Mouse (Mus musculus): ENCODE measurements around the gene Rab11b. TPM values are rescaled to one million over a fixed set of nuclear protein-coding genes. Genes with fewer than 3 reads are reported as not detected.
"Not testable (repeated sequence)": the region's sequence is repeated elsewhere in the genome, so short reads cannot be mapped to it uniquely, and the experiment has no call there.

Gene Rab11b
- total RNA-seq, 2 experiments from 2014 or later = 208 to 255 TPM

DNA sequence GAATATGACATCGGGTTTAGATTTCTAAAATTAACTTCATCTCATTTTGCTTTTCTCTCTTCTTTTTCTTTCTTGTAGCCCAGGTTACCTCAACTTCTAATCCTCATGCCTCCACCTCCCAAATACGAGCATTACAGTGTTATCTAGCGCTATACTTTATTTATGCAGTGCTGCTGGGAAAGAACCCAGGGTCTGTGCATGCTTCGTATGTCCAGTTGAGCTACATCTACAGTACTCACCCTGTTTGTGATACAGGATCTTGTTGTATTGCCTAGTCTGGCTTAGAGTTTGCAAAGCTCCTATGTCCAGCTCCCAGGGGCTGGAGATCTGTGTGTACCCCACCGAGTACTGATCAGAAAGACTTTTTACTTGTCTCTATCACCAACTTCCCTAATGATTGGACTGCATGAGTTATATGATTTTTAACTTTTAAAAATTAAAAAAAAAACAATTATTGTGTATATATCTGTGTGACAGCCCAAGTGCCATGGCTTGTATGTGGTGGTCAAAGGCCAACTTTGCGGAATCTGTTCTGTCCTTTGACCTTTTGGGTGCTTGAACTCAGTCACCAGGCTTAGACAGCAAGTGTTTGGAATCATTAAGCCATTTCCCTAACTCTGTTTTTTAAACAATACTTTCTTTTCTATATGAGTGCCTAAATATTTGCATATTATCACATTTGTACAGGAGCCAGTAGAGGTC, 13.7 kb upstream of the Rab11b start:
- no peak for DNase-seq (ENCODE audit: low spot score in 2 of 2)

DNA sequence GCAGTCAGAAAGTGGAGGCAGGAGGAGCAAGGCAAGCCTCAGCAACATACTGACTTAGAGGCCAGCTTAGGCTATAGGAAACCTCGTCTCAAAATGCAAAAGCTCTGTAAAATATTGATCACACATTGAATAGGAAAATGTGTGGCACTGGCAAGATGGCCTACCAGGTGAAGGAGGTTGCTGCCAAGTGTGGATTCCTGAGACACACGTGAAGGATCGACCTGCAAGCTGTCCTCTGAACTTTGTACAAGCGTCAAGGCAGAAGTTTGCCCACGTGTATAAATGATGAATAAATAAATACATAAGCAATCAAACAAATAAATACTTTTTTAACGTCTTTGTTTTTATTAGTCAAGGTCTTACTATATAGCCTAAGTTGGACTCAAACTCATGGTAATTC, 13.1 kb upstream of the Rab11b start:
- no peak for DNase-seq (ENCODE audit: low spot score in 2 of 2)

DNA sequence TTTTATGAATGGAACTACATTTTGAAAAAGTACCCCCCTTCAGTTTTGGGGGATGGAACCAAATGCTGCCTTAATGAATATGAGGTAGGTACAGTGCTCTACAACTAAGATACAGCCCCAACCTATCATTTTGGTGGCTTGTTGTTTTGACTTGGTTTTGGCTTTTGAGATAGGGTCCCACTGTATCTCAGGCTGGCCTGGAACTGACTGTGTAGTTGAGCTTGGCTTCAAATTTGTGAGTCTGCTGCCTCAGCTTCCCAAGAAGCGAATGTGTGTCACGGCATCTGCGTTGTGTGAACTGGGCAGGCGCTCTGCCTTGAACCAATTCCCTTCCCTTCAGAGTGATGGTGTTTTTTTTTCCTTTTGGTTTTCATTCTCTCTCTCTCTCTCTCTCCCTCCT, 11.3 kb upstream of the Rab11b start:
- no peak for DNase-seq (ENCODE audit: low spot score in 2 of 2)

- DNase-seq (ENCODE audit: low spot score in 2 of 2) = no peak
These were observed 6.1 kb upstream of the Rab11b start for GRCm38 (mm10) chr17:33766389-33766788.

DNA sequence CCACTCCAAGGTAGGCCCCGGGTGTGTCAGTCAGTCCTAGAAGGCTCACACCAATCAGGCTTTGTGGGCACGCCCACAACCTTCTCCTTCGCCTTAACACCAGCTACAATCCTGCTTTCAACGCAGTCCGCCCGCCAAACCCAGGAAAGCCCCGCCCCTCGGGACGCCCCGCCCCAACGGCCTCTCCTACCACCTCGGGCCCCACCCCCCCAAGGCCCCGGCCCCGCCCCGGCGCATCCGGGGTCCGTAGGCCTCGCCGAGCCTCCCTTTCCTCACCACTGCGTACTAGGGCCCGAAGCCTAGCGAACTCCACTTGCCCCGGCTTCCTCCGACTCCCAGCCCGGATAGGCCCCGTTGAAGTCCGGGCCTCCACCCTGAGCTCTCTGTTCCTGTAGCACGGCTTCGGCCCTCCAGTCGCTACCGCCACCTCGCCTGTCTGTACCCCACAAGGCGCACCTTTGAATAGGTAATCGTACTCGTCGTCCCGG, 519 bp downstream of the Rab11b start:
- DNase-seq (ENCODE audit: low spot score in 2 of 2) = peak; percentile 95 to 96

DNA sequence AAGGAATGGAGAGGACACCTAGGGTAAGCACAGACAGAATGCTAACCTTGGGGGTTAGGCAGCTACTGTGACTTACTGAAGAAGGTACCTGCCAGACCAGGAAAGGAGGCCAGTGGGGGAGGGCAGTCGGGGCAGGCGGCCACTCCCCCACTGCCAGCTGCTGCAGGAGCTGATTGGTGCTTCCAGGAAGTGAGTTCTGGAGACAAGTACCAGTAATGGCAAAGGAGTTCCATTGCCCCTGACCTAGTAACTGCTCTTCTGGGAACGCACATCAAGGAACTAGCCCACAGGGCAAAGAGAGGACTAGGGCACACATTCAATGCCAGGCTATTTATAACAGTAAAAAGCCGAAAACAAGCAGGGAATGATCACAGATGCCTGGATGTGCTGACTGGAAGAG, 3.1 kb downstream of the Rab11b start:
- no peak for DNase-seq (ENCODE audit: low spot score in 2 of 2)

DNA sequence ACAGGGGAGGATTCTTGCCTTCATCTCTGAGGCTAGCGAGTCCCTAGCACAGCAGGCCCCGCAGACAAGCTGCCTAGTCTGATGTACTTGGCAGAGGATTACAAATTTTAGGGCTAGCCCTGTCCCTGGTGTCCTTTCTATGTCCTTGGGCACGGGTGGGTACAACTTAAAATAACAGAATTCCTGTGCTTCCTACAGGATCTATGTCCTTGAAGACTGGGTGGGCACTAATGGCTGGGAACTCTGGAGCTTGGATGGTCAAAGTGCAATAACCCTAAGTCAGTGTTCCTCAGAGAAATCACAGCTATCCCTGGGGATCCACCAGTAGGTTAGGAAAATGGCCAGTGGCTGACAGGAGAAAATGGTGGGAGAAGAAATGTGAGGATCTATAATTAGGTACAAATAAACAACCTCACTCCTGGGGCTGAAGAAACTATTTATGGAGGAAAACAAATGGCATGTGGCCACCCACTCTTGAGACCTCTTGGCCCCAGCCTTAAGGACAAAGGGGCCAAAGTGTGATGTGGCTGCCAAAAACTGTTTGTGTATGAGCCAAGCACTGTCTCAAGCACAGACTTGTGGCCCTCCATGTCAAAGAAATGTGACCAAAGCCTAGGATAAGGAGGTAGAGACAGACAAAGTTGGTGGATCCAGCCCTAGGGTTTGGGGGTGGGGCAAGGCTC, 4.1 kb downstream of the Rab11b start:
- DNase-seq (ENCODE audit: low spot score in 2 of 2) = no peak

GRCm38 (mm10) chr17:33755418-33756107, 4.8 kb downstream of the Rab11b start:
- peak; percentile 47 to 48 for DNase-seq (ENCODE audit: low spot score in 2 of 2)

- DNase-seq (ENCODE audit: low spot score in 2 of 2) = no peak
These were observed 5.7 kb downstream of the Rab11b start for GRCm38 (mm10) chr17:33754656-33755055.

GRCm38 (mm10) chr17:33752297-33752696, 8.0 kb downstream of the Rab11b start:
- no peak for DNase-seq (ENCODE audit: low spot score in 2 of 2)

GRCm38 (mm10) chr17:33751181-33751580, 9.1 kb downstream of the Rab11b start:
- DNase-seq (ENCODE audit: low spot score in 2 of 2) = peak in 1 of 2 experiments; percentile 13

DNA sequence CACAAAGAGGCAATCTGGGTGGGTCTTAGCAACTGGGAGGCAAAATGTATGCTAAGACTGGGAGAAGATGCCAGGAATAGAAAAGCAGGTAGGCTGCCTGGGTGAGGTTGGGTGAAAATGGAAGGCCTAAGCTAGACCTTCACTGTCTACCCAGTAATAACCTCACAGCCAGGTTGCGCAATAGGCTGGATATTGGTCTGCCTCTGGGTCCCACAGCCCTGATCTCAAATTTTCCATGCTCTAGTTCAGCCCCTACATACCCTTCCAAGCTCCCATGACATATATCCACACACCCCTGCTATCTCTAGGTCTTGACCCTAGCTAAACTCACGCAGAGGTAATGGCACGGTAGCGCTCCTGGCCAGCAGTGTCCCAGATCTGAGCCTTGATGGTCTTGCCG, 10.9 kb downstream of the Rab11b start:
- no peak for DNase-seq (ENCODE audit: low spot score in 2 of 2)

DNA sequence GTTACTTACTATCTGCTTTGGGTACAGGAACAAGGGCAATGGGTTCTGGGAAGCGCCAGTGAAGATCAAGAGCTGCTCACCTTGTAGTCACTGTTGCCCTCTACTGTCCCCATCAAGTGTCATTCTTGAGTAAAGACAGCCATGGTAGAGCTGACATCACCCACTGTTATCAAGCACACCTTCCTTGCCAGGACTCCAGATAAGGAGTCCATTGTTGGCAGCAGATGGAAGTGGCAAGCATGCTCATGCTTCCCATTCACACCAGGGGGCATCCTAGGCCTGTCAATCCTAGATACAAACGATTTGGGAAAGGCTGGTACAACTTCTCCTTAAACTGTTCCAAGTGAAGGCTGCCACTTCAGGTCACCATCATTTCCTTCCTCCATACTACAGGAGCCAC, 14.3 kb downstream of the Rab11b start:
- no peak for DNase-seq (ENCODE audit: low spot score in 2 of 2)

GRCm38 (mm10) chr17:33744686-33745384, 15.5 kb downstream of the Rab11b start:
- no peak for DNase-seq (ENCODE audit: low spot score in 2 of 2)

DNA sequence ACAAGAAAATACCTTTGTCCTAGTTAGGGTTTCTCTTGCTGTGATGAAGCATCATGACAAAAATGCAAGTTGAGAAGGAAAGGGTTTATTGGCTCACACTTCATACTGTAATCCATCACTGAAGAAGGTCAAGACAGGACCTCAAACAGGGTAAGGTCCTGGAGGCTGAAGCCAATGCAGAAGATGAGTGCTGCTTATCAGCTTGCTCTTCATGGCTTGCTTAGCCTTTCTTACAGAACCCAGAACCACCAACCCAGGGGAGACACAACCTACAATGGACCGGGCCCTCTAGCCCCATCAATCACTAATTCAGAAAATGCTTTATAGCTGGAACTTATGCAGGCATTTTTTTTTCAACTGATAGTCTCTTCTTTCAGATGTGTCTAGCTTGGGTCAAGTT, 17.9 kb downstream of the Rab11b start:
- DNase-seq (ENCODE audit: low spot score in 2 of 2) = no peak

DNA sequence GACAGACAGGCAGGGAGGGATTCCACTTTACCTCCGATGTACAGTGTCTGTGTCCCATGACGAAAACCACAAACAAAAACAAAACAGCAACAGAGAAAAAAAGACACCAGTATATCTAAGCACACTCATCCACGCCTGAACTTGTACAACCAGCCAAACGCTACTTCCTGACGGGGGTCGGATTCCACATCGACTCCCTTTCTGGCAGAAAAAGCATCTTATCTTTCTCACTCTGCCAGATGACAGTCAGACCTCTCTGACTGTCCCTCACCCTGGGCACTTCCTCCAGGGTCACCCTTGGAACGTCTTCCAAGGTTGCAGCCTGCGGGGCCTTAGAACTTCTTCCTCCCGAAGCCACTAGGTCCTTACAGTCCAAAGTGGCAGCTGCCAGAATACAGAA, 26.8 kb downstream of the Rab11b start:
- not testable (repeated sequence) for DNase-seq (ENCODE audit: low spot score in 2 of 2)

DNA sequence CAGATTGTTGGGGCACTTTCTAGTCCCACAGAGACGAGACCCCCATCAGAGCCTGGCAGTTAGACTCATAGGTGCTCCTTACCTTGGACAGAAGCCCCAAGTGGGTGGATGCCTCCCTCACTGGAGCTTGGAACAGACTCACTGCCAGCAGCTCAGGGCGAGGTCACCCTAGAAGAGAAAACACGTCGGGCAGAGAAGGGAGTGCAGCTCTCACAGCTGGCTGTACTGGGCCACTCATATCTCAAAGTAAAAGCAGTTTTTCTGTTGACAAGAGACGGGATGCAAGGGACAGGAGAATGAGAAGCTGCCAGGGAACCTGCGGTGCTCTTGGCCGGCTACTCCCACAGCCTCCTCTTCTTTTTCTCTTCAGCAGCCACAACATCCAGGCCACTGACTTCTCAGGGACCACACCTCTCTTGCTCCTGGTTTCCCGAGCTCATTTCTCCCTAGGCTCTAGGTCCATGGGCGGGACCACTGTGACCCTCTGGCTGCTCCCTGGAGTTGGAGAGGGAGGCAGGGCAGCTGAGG, 27.7 kb downstream of the Rab11b start:
- not testable (repeated sequence) for DNase-seq (ENCODE audit: low spot score in 2 of 2)

DNA sequence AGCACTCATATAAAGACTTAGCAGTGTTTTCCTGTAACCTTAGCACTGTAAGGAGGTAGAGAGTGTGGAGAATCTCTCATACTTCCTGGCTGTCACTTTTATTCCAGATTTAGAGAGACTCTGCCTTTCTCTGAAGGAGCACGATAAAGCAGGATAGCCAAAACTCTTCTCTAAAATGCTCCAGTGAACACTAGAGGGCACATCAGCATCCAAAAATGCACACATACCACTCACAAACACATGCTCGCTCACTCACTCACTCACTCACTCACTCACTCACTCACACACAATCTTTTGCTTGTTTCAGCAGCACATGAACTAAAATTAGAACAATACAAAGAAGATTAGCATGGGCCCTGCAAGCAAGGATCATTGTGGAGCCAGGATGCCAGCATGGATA, 31.1 kb downstream of the Rab11b start:
- DNase-seq (ENCODE audit: low spot score in 2 of 2) = no peak

- DNase-seq (ENCODE audit: low spot score in 2 of 2) = no peak
These were observed 31.9 kb downstream of the Rab11b start for GRCm38 (mm10) chr17:33728396-33728795.

DNA sequence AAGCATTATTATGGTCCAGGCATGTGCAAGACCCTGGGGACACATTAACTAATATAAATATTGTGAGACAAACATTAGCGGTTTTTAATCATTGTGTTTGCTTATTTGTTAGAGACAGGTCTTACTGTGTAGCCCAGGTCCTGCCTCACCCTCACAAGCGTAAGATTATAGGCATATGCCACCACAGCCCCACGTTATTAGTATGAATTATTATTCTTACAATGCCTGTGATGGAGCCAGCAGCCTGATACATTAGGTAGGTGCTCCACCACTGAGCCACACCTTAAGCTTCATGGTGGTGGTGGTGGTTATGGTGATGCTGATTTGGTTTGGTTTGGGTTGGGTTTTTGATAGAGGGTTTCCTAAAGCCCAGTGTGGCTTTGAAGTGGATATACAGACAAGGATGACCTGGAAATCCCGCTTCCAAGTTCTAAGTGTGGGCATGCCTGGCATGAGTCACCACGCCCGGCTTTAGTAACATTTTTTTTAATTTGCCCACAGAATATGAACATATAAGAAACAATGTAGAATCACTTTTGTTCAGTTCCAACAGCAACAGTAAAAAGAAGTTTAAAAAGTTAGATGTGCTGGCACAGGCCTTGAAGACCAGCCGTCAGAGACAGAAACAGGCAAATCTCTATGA, 40.5 kb downstream of the Rab11b start:
- DNase-seq (ENCODE audit: low spot score in 2 of 2) = no peak

All from adrenal gland, adult 18-20 months (tissue).